Mouse (Mus musculus) ES-CJ7 (cell line): ENCODE results near the gene Orai1.

Source experiments
- DNase-seq: peaks from one replicate; pipeline ENCODE4 v3.0.0; 2011; ENCODE audit warnings: low read depth, low spot score

Orai1 gene

GRCm38 (mm10) chr5:122994910-122995309 lies 20.0 kb upstream of the Orai1 start:
- peak; percentile 82 for DNase-seq

- no peak for DNase-seq
These were observed 17.4 kb upstream of the Orai1 start for GRCm38 (mm10) chr5:122997205-122998204.

GRCm38 (mm10) chr5:123000901-123001300 lies 14.0 kb upstream of the Orai1 start:
- DNase-seq, result no peak

GRCm38 (mm10) chr5:123005716-123006592 lies 8.9 kb upstream of the Orai1 start:
- DNase-seq, result no peak

- no peak for DNase-seq
These were observed 5.9 kb upstream of the Orai1 start for GRCm38 (mm10) chr5:123008877-123009493.

- no peak for DNase-seq
These were observed 5.0 kb upstream of the Orai1 start for GRCm38 (mm10) chr5:123009873-123010272.

GRCm38 (mm10) chr5:123010806-123011205 lies 4.1 kb upstream of the Orai1 start:
- DNase-seq, result peak; percentile 50

- DNase-seq, result no peak
These were observed 3.2 kb upstream of the Orai1 start for GRCm38 (mm10) chr5:123011705-123012104.

GRCm38 (mm10) chr5:123013599-123014315 lies 1.1 kb upstream of the Orai1 start:
- DNase-seq, result peak; percentile 82

- peak; percentile 38 for DNase-seq
These were observed 1.0 kb downstream of the Orai1 start for GRCm38 (mm10) chr5:123015915-123016314.

GRCm38 (mm10) chr5:123017504-123017903 lies 2.6 kb downstream of the Orai1 start:
- DNase-seq, result no peak

- no peak for DNase-seq
These were observed 4.6 kb downstream of the Orai1 start for GRCm38 (mm10) chr5:123019336-123020016.

GRCm38 (mm10) chr5:123020426-123020825 lies 5.6 kb downstream of the Orai1 start:
- DNase-seq, result no peak

GRCm38 (mm10) chr5:123021438-123021837 lies 6.6 kb downstream of the Orai1 start:
- no peak for DNase-seq

GRCm38 (mm10) chr5:123023049-123023448 lies 8.2 kb downstream of the Orai1 start:
- DNase-seq, result no peak

GRCm38 (mm10) chr5:123024312-123024711 lies 9.4 kb downstream of the Orai1 start:
- DNase-seq, result no peak

- no peak for DNase-seq
These were observed 10.2 kb downstream of the Orai1 start for GRCm38 (mm10) chr5:123024965-123025573.

GRCm38 (mm10) chr5:123026414-123026813 lies 11.5 kb downstream of the Orai1 start:
- no peak for DNase-seq

GRCm38 (mm10) chr5:123027436-123027835 lies 12.6 kb downstream of the Orai1 start:
- no peak for DNase-seq

- no peak for DNase-seq
These were observed 14.9 kb downstream of the Orai1 start for GRCm38 (mm10) chr5:123029729-123030128.
